Mouse (Mus musculus) olfactory bulb, adult 2 months (tissue): ENCODE data around the gene Rps6kb2. TPM values are rescaled to one million over a fixed set of nuclear protein-coding genes. Genes with fewer than 3 reads are reported as not detected.

Source experiments
- H3K27ac ChIP-seq: fragments of 200-500 bp; 2 replicates; pipeline ENCODE4 v1.5.1; 2012; ENCODE audit warnings: low read depth, low read length; ENCODE audit not compliant: insufficient read depth
- H3K4me1 ChIP-seq: fragments of 200-500 bp; 2 replicates; pipeline ENCODE4 v1.6.1; 2012; ENCODE audit warnings: low read length; ENCODE audit not compliant: control insufficient read depth, insufficient read depth
- H3K4me3 ChIP-seq: fragments of 200-500 bp; 2 replicates; pipeline ENCODE4 v1.5.1; 2012; ENCODE audit warnings: mild to moderate bottlenecking, low read depth, low read length, moderate library complexity; ENCODE audit not compliant: insufficient read depth
- CTCF ChIP-seq: fragments of 200-500 bp; IDR thresholded peaks from 2 replicates; pipeline ENCODE4 v1.5.1; 2012; ENCODE audit warnings: low read depth, mild to moderate bottlenecking, low read length, moderate library complexity; ENCODE audit not compliant: insufficient read depth
- POLR2A ChIP-seq: fragments of 200-500 bp; IDR thresholded peaks from 2 replicates; pipeline ENCODE4 v1.6.1; 2012; ENCODE audit warnings: mild to moderate bottlenecking, low read depth, low read length, moderate library complexity; ENCODE audit not compliant: insufficient read depth
- WGBS: fragments of 180-500 bp; shearing (Covaris S2); methylation state at CpG from one replicate; pipeline ENCODE4 v1.1.7; 2018; 5-methylcytosine and 5-hydroxymethylcytosine counted together
- polyA plus RNA-seq: library from polyadenylated mRNA; stranded (reverse); fragments of >200 nt; gene quantifications from 2 replicates; pipeline ENCODE4 v1.2.4, GENCODE M21; 2012; ENCODE audit warnings: low replicate concordance; ENCODE audit not compliant: missing spikeins, insufficient read depth, insufficient read length

Rps6kb2 gene
- polyA plus RNA-seq, 1 experiment: not detected

DNA sequence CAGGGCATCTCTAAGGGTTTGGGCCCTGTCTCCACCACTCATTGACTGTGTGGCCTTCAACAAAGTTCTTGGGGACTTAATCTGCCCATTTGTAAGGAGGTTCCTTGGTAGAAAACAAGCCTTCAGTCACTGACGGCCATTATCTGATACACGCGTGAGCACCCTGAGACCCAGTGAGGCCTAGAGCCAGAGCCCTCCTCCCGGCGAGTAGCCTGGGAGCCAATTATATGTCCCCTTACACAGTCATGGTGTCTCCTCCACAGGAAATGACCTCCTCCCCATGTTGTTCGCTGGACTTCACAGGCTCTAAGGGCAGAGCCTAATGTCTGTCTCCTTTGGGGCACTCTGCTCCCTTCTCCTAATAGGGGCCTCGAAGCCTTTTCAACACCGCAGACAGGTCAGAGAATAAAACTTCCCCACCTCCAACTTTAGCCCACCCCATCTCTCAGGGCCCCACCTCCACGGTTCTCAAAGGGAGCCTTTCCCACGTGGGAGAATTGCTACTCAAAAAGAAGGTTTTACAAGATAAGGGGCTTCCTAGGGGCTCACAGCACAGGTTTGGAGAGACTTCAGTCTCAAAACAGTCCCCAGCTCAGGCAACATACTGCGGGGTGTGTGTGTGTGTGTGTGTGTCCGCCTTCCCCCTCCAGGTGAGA lies 16.7 kb downstream of the Rps6kb2 start:
- peaks cover 32% of the 10 kb centered on the region for H3K4me1 ChIP-seq
- TF ChIP-seq CTCF: no peak
- no peak for TF ChIP-seq POLR2A
- no peak overlapping the region for H3K27ac ChIP-seq
- no peak overlapping the region for H3K4me3 ChIP-seq
- 58% methylated on average over 12 of the region's 12 CpGs for WGBS

DNA sequence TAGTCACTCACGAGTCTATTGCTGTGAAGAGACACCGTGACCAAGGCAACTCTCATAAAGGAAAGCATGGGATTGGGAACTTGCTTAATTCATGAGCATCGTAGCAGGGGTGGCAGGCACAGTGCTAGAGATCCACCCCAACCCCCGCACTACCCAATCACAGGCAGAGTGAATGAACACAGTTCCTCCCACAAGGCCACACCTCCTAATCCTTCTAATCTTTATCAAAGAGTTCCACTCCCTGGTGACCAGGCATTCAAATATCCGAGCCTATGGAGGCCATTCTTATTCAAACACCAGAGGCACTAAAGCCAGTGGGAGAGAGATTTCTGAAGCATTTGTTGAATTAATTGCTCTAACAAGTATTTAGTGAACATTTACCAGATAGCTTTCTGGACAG lies 17.2 kb downstream of the Rps6kb2 start:
- Histone ChIP-seq H3K4me3 (no peak overlapping the region), H3K4me1 (peaks cover 32% of the 10 kb centered on the region), H3K27ac (no peak overlapping the region)
- TF ChIP-seq CTCF: no peak
- TF ChIP-seq POLR2A: no peak
- 81% methylated on average over 5 of the region's 5 CpGs for WGBS

DNA sequence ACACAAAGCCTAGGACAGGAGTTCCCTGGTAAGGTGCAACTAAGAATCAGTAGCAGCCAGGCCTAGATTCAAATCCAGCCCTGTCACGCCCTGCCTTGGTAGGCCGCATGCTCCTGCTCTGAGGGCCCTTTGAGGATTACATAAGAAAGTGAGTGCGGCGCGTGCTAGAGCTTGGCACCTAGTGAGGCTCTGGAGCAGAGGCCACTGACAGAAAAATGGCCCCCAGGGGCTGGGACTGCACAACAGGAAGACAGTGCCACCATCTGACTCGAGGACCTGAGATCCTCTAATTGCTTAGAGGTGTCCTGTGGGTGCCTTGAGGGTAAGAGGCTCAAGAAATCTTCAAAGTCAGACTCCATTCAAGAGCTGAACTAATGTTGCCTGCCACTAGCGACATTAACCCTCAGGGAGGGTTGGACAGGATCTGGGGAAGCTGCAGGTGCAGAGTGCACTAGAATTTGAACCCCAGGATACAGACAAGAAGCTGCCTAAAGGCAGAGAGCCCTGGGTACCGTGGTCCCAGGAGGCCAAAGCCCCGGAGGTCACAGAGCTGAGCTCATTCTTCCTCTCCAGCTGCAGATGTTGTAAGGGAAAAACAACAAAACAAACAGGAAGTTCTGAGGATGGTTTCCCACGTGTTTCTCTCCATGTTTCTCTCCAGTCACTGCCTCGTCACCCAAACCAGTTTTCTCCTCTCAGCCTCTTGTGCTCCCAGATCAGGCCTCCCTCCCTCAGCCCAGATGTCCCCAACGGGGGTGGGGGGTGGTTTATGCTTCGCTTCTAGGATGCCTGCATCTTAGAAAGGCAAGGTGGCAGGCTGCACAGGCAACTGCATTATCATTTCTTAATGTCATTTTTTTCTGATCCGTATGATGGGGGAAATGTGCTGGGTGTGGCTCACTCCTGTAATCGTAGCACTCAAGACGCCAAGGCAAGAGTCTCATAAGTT lies 18.3 kb downstream of the Rps6kb2 start:
- no peak for TF ChIP-seq POLR2A
- no peak for TF ChIP-seq CTCF
- H3K4me1 ChIP-seq: peaks cover 21% of the 10 kb centered on the region
- H3K27ac ChIP-seq: no peak overlapping the region
- H3K4me3 ChIP-seq: no peak overlapping the region
- WGBS: 77% methylated on average over 16 of the region's 16 CpGs

DNA sequence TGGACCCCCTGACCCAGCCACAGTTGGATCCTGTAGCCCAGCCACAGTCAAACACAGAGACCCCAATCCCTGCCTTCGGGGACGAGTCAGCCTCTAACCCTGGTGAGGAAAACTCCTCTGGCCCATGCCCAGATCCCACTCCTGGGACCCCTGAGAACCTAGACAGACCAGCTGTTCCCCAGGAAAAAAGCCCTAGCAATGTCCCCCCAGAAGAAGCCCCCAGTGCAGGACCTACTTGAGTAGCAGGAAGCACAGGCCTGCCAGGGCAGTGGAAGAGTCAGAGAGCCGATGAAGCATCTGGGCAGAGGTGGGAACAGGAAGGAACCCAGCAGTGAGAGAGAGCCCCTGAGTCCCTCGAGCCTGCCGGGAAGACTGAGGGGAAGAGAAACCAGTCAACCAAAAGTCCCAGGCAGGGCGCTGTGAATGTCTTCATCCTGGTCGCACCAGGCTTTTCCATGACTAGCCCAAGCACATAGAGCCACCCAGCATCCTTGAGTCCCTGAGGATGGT lies 19.3 kb downstream of the Rps6kb2 start, which contains the start of gene Cabp4:
Gene Cabp4 (minus strand): TSS at position 275 of the 510 bp plus-strand sequence.
- peaks cover 11% of the 10 kb centered on the region; the same call in 1 of the 2 replicates for H3K4me1 ChIP-seq
- TF ChIP-seq POLR2A: no peak
- TF ChIP-seq CTCF: no peak
- H3K4me3 ChIP-seq: no peak within 1 kb of the TSS
- WGBS: 82% methylated on average over 7 of the region's 7 CpGs
- H3K27ac ChIP-seq: no peak within 1 kb of the TSS

DNA sequence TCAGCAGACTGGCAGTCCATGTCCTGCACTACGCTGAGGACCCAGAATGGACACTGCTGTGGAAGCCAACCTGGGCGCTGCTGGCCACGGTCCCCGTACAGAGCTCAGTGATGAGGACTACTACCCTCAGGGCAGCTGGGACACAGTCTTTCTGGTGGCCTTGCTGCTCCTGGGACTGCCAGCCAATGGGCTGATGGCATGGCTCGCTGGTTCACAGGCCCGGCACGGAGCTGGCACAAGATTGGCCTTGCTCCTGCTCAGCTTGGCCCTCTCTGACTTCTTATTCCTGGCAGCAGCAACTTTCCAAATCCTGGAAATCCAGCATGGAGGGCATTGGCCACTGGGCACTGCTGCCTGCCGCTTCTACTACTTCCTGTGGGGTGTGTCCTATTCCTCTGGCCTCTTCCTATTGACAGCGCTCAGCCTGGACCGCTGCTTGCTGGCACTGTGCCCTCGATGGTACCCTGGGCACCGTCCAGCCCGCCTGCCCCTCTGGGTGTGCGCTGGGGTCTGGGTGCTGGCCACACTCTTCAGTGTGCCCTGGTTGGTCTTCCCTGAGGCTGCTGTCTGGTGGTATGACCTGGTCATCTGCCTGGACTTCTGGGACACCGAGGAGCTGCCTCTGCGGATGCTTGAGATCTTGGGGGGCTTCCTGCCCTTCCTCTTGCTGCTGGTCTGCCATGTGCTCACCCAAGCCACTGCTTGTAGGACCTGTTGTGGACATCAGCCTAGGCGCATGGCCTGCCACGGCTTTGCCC lies 20.6 kb downstream of the Rps6kb2 start:
- Histone ChIP-seq H3K27ac (no peak overlapping the region), H3K4me3 (no peak overlapping the region), H3K4me1 (peaks cover 9% of the 10 kb centered on the region; the same call in 1 of the 2 replicates)
- TF ChIP-seq POLR2A (no peak), CTCF (no peak)
- 80% methylated on average over 18 of the region's 18 CpGs for WGBS

DNA sequence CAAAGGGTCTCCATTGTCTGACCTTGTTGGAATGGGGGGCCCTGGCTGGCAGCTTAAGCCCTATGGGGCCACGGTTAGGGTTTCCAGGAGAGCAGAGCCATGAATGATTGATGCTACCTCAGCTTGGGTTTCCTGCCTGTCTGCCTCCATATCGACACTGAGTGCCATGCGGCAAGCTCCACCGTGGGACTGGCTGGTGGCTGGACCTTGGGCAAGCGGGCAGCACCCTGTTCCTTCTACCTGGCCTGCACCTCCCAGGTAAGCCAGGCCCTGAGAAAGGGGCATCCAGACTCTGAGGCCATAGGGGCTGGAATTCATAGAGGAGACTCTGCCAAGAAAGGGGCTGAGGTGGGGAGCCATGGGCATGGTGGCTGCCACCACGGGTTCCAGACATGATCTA lies 23.0 kb downstream of the Rps6kb2 start:
- Histone ChIP-seq H3K27ac (no peak overlapping the region), H3K4me3 (no peak overlapping the region), H3K4me1 (peaks cover 2% of the 10 kb centered on the region; the same call in 1 of the 2 replicates)
- TF ChIP-seq CTCF (no peak), POLR2A (no peak)
- WGBS: 78% methylated on average over 6 of the region's 6 CpGs

DNA sequence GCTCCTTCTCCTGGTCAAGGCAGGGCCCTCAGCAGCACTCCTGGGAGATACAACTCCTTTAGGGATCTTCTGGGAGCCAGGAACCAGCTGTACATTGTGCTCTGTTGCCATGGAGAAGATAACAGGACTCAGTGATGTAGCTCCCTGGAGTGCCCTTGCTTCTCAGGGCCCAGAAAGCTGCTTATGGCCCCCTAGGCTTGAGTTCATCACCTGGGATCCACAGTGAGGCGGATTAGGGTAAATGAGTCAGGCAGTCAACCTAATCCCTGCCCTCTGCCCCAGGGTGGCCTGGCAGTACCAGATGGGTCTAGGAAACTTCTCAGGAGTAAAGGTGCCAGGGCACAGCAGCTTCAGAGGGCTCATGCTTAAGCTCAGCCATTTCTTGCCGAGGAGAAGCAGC lies 23.7 kb downstream of the Rps6kb2 start, which contains the start of gene Gpr152:
Gene Gpr152 (plus strand): TSS at position 342 of the 400 bp plus-strand sequence.
- TF ChIP-seq CTCF (no peak), POLR2A (no peak)
- no peak within 1 kb of the TSS for H3K4me3 ChIP-seq
- H3K27ac ChIP-seq: no peak within 1 kb of the TSS
- WGBS: 79% methylated on average over 2 of the region's 2 CpGs
- H3K4me1 ChIP-seq: peaks cover 2% of the 10 kb centered on the region; the same call in 1 of the 2 replicates

DNA sequence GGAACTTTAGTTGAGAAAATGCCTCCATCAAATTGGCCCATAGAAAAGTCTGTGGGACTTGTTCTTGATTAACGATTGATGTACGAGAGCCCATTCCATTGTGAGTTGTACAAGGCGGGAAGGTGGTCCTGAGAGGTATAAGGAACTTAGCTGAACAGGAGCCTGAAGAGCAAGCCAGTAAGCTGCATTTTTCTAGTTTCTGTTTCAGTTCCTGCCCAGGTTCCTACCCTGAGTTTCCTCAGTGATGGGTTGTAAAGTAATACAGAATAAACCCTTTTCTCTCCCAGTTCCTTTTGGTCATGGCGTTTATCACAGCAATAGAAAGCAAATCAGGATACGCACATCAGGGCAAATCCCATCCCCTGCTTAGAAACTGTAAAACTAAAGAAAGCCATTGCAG lies 25.2 kb downstream of the Rps6kb2 start:
- TF ChIP-seq POLR2A: no peak
- TF ChIP-seq CTCF: no peak
- peaks cover 2% of the 10 kb centered on the region; the same call in 1 of the 2 replicates for H3K4me1 ChIP-seq
- H3K4me3 ChIP-seq: no peak overlapping the region
- H3K27ac ChIP-seq: no peak overlapping the region
- 76% methylated on average over 5 of the region's 5 CpGs for WGBS
